Mouse (Mus musculus): Measurements from ENCODE around the gene Slc7a8.

The Slc7a8 gene

DNA sequence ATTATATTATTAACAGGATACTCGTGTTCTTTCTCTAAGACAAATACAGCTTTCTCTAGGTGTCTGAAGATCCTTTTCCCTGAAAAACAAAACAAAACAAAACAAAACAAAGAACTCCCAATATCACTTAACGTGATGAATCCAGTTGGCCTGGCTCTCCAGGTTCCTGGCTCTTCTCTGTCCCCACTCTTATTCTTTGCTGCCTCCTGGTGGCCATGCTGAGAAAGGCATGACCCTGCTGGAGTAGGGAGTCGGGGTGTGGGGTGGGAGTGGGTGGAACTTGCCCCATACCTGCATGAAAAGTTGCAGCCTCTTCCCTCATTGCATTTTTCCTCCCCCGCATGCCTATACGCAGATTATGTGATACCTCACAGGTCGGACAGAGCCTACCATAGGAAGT, 80.4 kb downstream of the Slc7a8 start:
- DNase-seq (ENCODE audit: low spot score), result peak; percentile 69

DNA sequence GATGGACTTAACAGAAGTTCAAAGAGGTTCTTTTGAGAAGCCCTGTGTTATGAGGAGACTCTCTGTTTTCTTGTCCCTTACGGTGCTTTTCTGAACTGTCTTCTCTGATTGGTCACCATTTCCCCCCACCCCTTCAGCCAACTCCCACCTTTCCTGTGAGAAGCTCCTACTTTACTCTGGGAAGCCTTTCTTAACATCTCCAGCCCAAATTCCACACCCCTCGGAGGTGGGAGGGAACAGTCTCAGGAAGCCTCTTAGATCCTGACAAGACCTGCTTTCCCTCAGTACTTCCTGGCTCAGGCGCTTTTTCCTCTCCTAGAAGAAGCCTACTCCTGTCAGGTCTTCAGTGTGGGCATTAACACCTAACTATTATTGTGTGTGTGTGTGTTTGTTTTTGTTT, 82.2 kb downstream of the Slc7a8 start:
- DNase-seq (ENCODE audit: low spot score), result no peak

GRCm38 (mm10) chr14:54698733-54699132, 83.0 kb downstream of the Slc7a8 start, which contains the start of gene Gm29776:
Gene Gm29776, minus strand, starts transcription at chr14:54698833.
- DNase-seq (ENCODE audit: low spot score), result no peak

DNA sequence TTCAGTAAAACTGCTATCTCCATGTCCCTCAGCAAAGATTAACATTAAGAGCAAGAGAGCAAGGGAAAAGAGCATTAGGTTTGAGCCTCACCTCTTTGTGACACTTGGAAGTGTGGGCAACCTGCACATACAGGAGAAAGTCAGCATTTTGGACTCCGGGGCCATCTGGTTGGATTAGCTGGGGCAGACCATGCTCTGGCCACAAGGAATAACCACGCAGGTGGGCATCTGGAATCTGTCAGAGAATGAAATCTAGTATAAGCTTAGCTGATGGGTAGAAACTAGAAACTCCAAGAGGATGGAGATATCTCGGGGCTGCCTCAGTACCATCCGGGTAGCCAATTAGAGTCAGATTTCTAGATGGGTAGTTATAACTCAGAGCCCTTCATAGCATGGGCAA, 85.0 kb downstream of the Slc7a8 start:
- DNase-seq (ENCODE audit: low spot score), result no peak

GRCm38 (mm10) chr14:54695042-54695441, 86.7 kb downstream of the Slc7a8 start:
- no peak for DNase-seq (ENCODE audit: low spot score)

DNA sequence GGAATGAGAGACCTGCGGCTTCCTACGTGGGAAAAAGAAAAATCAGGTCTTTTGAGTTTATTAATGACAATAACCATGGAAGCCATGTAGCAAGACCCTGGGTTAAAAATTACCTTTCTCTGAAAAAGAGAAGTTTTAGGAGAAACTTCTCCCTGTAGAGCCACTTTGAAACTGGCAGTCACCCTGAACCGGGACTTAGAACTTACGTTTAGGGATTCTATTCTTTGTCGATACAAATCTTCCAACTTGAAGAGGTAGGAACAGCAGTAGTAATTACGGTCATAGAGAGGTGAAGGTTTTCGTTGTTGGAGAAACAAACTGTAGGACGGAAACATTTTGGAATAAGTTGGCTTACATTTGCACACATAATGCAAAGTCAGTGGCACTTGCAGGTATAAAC, 94.5 kb downstream of the Slc7a8 start:
- no peak for DNase-seq (ENCODE audit: low spot score)

DNA sequence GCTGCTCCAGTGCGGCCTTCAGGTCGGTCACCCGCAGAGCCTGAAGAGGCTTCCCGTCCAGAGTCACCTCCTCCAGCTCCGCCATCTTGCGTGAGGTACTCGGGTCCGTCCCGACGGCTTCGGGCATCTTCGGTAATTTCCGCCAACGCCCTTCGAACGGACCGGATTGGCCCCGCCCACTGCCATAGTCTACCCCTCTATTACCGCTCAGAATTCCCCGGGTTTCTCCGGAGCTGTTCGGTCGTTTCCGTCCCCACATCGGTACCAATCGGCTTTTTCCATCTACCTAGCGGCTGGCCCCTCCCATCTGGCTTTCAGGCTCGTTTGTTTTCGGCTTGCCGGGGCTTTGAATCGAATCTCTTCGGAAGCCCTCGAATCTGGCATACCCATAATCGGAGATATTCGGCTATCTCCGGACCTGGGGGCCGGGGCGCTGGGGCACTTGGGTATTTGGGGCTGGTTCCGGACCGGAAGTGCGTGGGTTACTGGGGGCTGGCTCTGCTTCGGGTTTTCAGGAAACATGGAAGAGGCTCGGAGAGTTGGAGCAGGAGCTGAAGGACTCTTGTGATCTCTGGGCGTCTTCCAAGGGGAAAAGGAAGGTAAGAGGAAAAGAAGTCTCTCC, 95.1 kb downstream of the Slc7a8 start, which contains the start of gene Acin1:
TSS of gene Acin1 (minus strand) at position 410 of the 622 bp plus-strand sequence.
- DNase-seq (ENCODE audit: low spot score), result peak; percentile 98

GRCm38 (mm10) chr14:54686063-54686521, 95.7 kb downstream of the Slc7a8 start, which contains the start of gene 1700123O20Rik:
Gene 1700123O20Rik, plus strand, starts transcription at chr14:54686216.
- peak; percentile 80 for DNase-seq (ENCODE audit: low spot score)

- DNase-seq (ENCODE audit: low spot score), result no peak
Measured at GRCm38 (mm10) chr14:54685471-54685870, 96.3 kb downstream of the Slc7a8 start.

DNA sequence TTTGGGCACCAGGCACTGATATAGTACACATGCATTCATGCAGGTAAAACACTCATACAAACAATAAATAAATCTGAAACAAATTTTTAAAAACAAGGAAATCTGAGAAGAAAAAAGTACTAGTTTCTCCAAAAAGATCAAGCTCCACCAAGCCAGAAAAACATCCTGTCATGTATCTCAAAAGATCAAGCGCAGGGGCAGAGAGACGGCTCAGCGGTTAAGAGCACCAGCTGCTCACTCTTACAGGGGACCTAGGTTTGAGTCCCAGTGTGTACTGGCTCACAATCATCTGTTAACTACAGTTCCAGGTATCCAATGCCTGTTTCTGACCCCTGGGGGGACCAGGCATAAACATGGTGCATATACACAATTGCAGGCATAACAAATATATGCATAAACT, 99.3 kb downstream of the Slc7a8 start:
- DNase-seq (ENCODE audit: low spot score), result no peak

DNA sequence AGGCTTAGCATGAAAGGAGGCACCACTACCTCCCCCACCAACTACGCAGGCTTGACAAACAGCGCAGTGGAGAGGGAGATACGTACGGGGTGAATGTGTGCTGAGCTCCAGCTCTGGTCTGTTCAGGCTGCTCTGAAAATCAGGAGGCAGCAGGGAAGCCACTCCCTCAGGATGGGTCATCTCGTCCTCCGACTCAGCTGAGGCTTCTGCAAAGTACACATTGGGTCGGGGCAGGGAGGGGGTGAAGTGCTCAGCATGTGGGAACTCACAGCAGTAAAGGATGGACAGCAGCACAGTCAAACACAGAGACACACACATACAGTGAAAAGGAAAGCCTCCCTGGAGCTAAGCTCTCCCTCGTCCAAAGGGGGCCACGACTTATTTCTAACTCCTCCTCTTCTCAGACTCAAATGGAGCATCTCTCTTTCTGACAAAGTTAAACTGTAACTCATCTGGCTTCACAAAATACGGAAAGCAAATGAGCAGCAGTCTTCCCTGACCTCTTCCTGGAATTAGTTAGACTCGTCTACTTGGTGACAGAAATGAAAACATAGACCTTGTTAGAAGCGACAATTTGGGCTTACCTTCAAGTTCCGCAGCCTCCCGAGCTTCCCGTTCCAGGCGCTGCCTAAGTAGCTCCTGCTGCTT, 103.0 kb downstream of the Slc7a8 start:
- DNase-seq (ENCODE audit: low spot score), result no peak

DNA sequence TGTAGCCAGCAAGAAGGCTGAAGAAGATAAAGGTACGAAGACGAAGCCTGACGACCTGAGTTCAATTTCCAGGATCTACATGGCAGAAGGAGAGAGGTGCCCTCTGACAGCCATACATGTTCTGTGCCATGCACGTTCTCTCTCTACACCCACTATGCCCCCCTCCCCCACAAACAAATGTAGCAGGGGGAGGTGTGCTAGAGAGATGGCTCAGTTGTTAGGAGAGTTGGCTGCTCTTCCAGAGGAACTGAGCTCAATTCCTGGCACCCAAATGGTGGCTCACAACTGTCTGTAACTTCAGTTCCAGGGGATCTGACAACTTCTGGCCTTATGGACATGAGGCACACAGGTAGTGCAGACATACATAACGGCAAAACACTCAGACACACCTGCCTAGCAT, 105.5 kb downstream of the Slc7a8 start:
- no peak for DNase-seq (ENCODE audit: low spot score)

DNA sequence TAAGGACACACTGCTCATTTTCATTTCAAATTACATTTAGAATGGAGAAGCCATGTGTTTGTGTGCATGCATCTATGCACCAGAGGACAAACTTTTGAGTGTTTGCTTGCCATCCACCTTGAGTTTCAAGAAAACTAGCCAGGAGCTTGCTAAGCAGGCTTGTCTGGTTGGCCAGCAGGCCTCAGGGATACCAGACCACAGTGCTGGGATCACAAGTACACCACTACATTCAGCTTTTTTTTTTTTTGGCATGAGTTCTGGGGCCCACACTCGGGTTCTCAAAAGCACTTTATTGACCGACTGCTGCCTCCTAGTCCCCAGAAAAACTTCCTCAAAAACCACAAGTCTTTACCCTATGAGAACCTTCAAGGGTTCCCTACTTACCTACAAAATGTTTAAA, 107.4 kb downstream of the Slc7a8 start:
- no peak for DNase-seq (ENCODE audit: low spot score)
